Mouse (Mus musculus): ENCODE measurements around the gene Myzap.
A peak's percentile ranks its signal among the peaks of the same experiment; 100 is the strongest.

Gene Myzap

DNA sequence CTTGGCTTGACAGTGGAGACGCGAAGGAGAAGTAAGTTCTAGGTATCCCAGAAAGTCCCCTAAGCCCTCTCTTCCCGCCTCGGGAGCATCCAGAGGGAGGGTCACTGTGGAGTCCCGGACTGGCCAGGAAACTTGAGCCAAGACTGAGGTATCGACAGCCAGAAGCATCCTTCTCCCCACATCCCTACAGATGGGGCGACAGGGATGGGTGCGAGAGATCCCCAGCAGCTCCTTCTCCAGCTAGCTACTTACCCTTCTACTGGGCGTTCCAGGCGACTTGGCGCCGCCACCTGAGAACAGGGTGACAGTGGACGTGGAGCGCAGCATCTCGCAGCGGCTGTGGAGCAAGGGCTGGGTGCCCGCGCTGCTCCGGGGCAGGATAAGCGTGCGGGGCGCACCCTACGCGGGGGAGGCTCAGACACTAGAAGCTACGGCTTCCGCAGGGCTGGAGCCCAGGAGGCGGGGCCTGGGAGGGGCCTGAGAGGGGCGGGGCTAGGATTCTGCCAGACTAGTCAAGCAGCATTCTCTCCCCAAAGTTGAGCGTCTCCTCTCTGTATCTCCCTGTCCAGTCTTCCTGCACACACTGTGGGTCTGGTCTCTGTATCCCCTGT, at the start of gene Myzap:
Gene Myzap (minus strand): TSS at position 423 of the 611 bp plus-strand sequence.
- Histone ChIP-seq H3K9me3 (ENCODE audit: low read length) (no peaks in the 10 kb centered on the region), H3K36me3 (ENCODE audit: insufficient read depth, low read length) (no peaks in the 10 kb centered on the region), H3K27me3 (ENCODE audit: insufficient read depth, low read length) (peaks cover 38% of the 10 kb centered on the region), H3K4me1 (replicated peaks; ENCODE audit: low read depth, low read length) (peaks cover 11% of the 10 kb centered on the region), H3K4me3 (replicated peaks; ENCODE audit: low read length) (peak within 1 kb of the TSS; percentile 80)
- TF ChIP-seq NANOG (IDR thresholded peaks at IDR 0.05; ENCODE audit: borderline replicate concordance, low read length) (no peak), POU5F1 (IDR thresholded peaks at IDR 0.05; ENCODE audit: borderline replicate concordance, low read length) (no peak), CTCF (conservative IDR thresholded peaks at IDR 0.05; ENCODE audit: low read length) (no peak)

DNA sequence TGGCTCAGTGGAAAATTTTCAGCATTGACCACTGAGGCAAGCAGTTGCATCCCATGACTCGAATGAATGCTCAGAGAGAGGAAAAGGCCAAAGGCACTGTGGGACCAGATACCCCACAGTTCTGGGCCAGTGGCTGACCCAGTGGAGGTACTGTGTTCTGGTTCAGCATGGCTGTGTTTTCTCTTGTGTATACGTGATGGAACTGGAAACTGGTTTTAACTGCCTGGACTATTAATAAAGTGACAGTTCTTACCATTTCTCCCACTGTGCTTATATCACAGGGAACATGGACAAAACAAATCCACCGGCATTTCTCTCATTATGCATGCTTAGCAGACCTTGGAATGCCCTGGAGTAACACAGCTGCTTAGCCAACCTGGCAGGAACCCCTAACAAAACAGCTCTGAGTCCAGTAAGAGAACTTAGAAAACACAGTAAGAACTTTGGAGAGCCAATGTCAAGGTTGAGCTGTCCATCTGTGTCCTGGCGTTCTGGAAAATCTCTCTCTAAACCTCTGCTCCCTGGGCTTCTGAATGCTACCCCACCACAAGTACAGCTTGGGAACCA, 48.3 kb upstream of the Myzap start:
- no peaks in the 10 kb centered on the region for H3K36me3 ChIP-seq (ENCODE audit: insufficient read depth, low read length)
- no peak overlapping the region for H3K4me3 ChIP-seq (replicated peaks; ENCODE audit: low read length)
- H3K9me3 ChIP-seq (ENCODE audit: low read length): no peaks in the 10 kb centered on the region
- TF ChIP-seq NANOG (IDR thresholded peaks at IDR 0.05; ENCODE audit: borderline replicate concordance, low read length) (no peak), CTCF (conservative IDR thresholded peaks at IDR 0.05; ENCODE audit: low read length) (no peak), POU5F1 (IDR thresholded peaks at IDR 0.05; ENCODE audit: borderline replicate concordance, low read length) (no peak)
- H3K27me3 ChIP-seq (ENCODE audit: insufficient read depth, low read length): no peaks in the 10 kb centered on the region
- H3K4me1 ChIP-seq (replicated peaks; ENCODE audit: low read depth, low read length): peaks cover 5% of the 10 kb centered on the region

DNA sequence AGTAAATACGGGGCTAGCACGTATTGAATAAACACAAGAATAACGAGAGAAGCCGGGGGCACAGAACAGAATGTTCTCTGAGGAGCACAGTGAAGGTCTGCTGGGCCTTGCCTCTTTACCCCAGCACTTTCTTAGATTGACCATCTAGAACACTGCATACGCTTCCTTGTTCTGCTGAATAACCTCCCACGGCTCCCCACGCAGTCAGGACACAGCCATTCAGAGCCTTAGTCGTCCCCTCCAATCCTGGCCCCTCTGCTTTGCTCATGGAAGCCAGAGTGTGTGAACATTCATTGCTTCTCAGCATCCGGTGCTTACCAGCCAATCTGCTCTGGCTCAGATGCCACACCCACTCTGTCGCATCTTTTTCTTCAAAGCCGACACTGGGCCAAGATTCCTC, 46.0 kb upstream of the Myzap start:
- H3K4me3 ChIP-seq (replicated peaks; ENCODE audit: low read length): no peak overlapping the region
- peaks cover 5% of the 10 kb centered on the region; the same call in 1 of the 2 replicates for H3K4me1 ChIP-seq (replicated peaks; ENCODE audit: low read depth, low read length)
- TF ChIP-seq CTCF (conservative IDR thresholded peaks at IDR 0.05; ENCODE audit: low read length): no peak
- no peak for TF ChIP-seq NANOG (IDR thresholded peaks at IDR 0.05; ENCODE audit: borderline replicate concordance, low read length)
- TF ChIP-seq POU5F1 (IDR thresholded peaks at IDR 0.05; ENCODE audit: borderline replicate concordance, low read length): no peak
- no peaks in the 10 kb centered on the region for H3K27me3 ChIP-seq (ENCODE audit: insufficient read depth, low read length)
- no peaks in the 10 kb centered on the region for H3K9me3 ChIP-seq (ENCODE audit: low read length)
- H3K36me3 ChIP-seq (ENCODE audit: insufficient read depth, low read length): no peaks in the 10 kb centered on the region

DNA sequence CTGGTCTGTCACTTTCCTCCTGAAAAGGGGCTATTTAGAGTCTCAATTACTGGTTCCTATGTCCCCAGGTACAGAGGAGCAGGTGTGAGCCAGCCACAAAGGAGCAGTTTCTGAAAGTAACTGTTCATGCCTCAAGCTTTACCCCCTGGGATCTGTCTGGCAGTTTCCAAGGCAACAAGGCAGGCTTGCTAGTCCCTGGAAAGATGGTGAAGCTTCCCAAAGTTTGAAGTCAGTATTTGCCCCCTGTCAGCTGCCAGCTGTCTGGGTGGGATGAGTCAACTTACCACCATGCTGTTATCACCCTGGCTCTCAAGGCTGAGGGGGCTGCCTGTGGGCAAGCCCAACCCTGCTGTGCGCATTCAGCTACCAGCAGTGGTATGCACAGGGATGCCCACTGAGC, 44.7 kb upstream of the Myzap start:
- no peaks in the 10 kb centered on the region for H3K27me3 ChIP-seq (ENCODE audit: insufficient read depth, low read length)
- H3K4me1 ChIP-seq (replicated peaks; ENCODE audit: low read depth, low read length): peaks cover 5% of the 10 kb centered on the region; the same call in 1 of the 2 replicates
- no peaks in the 10 kb centered on the region for H3K36me3 ChIP-seq (ENCODE audit: insufficient read depth, low read length)
- TF ChIP-seq CTCF (conservative IDR thresholded peaks at IDR 0.05; ENCODE audit: low read length) (no peak), NANOG (IDR thresholded peaks at IDR 0.05; ENCODE audit: borderline replicate concordance, low read length) (no peak), POU5F1 (IDR thresholded peaks at IDR 0.05; ENCODE audit: borderline replicate concordance, low read length) (no peak)
- no peaks in the 10 kb centered on the region for H3K9me3 ChIP-seq (ENCODE audit: low read length)
- no peak overlapping the region for H3K4me3 ChIP-seq (replicated peaks; ENCODE audit: low read length)

DNA sequence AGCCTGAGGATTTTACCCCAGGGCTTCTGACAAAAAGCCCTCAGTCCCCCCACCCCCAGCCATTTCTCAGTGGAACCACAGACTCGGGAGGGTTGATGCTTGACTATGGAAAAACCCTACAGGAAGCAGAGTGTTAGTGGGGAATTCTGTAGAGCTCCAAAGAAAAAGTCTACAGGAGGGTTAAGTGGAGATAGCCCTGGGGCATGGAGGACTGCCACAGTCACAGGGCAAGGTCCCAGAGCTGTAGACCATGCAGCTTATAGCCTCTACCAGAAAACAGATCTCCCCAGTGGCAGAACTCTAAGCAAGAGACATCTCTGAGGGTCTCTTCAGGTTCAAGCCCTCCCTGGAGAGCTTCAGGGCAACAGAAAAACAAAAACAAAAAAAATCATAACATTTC, 43.5 kb upstream of the Myzap start:
- H3K9me3 ChIP-seq (ENCODE audit: low read length): no peaks in the 10 kb centered on the region
- H3K4me3 ChIP-seq (replicated peaks; ENCODE audit: low read length): no peak overlapping the region
- H3K36me3 ChIP-seq (ENCODE audit: insufficient read depth, low read length): peaks cover 4% of the 10 kb centered on the region
- H3K27me3 ChIP-seq (ENCODE audit: insufficient read depth, low read length): no peaks in the 10 kb centered on the region
- TF ChIP-seq CTCF (conservative IDR thresholded peaks at IDR 0.05; ENCODE audit: low read length): no peak
- TF ChIP-seq POU5F1 (IDR thresholded peaks at IDR 0.05; ENCODE audit: borderline replicate concordance, low read length): no peak
- no peak for TF ChIP-seq NANOG (IDR thresholded peaks at IDR 0.05; ENCODE audit: borderline replicate concordance, low read length)
- H3K4me1 ChIP-seq (replicated peaks; ENCODE audit: low read depth, low read length): peaks cover 5% of the 10 kb centered on the region; the same call in 1 of the 2 replicates

DNA sequence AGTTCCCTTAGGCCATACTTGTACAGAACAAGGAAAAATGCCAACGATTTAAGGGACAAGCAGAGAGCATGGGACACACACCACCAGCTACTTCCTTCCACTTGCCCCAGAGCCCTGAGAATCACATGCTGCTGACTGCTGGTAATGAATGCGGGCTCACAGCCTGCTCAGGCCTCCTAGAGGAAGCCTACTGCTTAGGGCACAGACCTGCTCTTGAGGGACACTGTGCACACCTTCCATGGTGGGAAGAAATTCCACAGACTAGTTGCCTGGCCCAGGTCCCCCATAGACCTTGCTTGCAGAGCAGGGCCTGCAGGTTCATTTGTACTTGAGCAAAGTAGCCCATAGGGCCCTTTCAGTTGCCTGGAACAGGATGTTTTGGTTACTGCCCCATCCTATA, 42.8 kb upstream of the Myzap start:
- Histone ChIP-seq H3K9me3 (ENCODE audit: low read length) (no peaks in the 10 kb centered on the region), H3K36me3 (ENCODE audit: insufficient read depth, low read length) (peaks cover 10% of the 10 kb centered on the region), H3K4me1 (replicated peaks; ENCODE audit: low read depth, low read length) (peaks cover 5% of the 10 kb centered on the region; the same call in 1 of the 2 replicates), H3K27me3 (ENCODE audit: insufficient read depth, low read length) (no peaks in the 10 kb centered on the region), H3K4me3 (replicated peaks; ENCODE audit: low read length) (no peak overlapping the region)
- TF ChIP-seq POU5F1 (IDR thresholded peaks at IDR 0.05; ENCODE audit: borderline replicate concordance, low read length) (no peak), CTCF (conservative IDR thresholded peaks at IDR 0.05; ENCODE audit: low read length) (no peak), NANOG (IDR thresholded peaks at IDR 0.05; ENCODE audit: borderline replicate concordance, low read length) (no peak)

DNA sequence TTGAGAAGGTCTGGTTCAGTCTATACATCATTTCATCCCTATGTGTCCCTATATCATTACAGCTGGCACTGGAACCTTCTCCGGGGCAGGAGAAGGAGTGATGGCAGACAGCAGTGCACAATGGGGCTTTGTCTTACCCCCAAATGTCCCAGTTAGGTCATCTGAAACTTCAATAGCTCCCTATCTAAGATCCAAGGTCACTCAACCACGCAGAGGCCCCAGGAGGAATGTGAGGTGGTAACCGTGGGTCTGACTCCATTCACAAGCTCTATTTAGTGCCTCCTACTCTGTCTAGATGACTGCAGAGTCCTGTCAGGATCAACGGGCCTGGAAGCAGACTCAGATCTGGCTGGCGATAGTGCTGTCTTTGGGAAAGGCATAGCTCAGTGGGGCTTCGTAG, 36.8 kb upstream of the Myzap start:
- H3K36me3 ChIP-seq (ENCODE audit: insufficient read depth, low read length): peaks cover 19% of the 10 kb centered on the region

DNA sequence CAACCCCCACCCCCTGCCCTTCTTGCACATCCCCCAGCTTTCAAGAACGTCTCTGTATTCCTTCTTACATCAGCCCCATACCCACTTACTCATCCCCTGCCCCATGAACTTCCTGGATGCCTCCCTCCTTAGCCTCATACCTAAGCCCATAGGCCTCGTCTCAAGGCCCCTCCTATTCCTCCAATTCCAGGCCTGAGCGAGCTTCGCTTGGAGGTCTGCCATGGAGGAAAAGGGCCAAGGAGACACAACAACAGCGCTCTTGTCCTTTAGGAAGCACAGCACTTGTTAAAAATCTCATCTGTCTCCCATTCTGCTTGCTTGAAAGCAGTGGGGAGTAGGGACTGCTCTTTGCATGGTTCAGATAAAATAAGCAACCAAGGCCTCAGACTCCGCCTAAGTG, 36.1 kb upstream of the Myzap start:
- no peaks in the 10 kb centered on the region for H3K27me3 ChIP-seq (ENCODE audit: insufficient read depth, low read length)
- H3K4me1 ChIP-seq (replicated peaks; ENCODE audit: low read depth, low read length): 0 out of 2 replicates have a peak, but pooled peaks cover 4% of the 10 kb centered on the region
- H3K9me3 ChIP-seq (ENCODE audit: low read length): no peaks in the 10 kb centered on the region
- TF ChIP-seq CTCF (conservative IDR thresholded peaks at IDR 0.05; ENCODE audit: low read length): no peak
- TF ChIP-seq NANOG (IDR thresholded peaks at IDR 0.05; ENCODE audit: borderline replicate concordance, low read length): no peak
- TF ChIP-seq POU5F1 (IDR thresholded peaks at IDR 0.05; ENCODE audit: borderline replicate concordance, low read length): no peak
- peaks cover 19% of the 10 kb centered on the region for H3K36me3 ChIP-seq (ENCODE audit: insufficient read depth, low read length)
- no peak overlapping the region for H3K4me3 ChIP-seq (replicated peaks; ENCODE audit: low read length)

More for the DNA sequence above, 36.8 kb upstream of the Myzap start:
- no peak for TF ChIP-seq CTCF (conservative IDR thresholded peaks at IDR 0.05; ENCODE audit: low read length)
- TF ChIP-seq POU5F1 (IDR thresholded peaks at IDR 0.05; ENCODE audit: borderline replicate concordance, low read length): no peak
- TF ChIP-seq NANOG (IDR thresholded peaks at IDR 0.05; ENCODE audit: borderline replicate concordance, low read length): no peak
- no peaks in the 10 kb centered on the region for H3K4me1 ChIP-seq (replicated peaks; ENCODE audit: low read depth, low read length)
- no peaks in the 10 kb centered on the region for H3K9me3 ChIP-seq (ENCODE audit: low read length)
- no peak overlapping the region for H3K4me3 ChIP-seq (replicated peaks; ENCODE audit: low read length)
- no peaks in the 10 kb centered on the region for H3K27me3 ChIP-seq (ENCODE audit: insufficient read depth, low read length)

Data from E14TG2a.4 (cell line).